Mouse (Mus musculus) heart, embryonic 14.5 days (tissue): ENCODE data around the gene Nelfe. TPM values are rescaled to one million over a fixed set of nuclear protein-coding genes. Genes with fewer than 3 reads are reported as not detected.

Experiments
- ATAC-seq: fragments of 200-750 bp; cut with Nextera tagmentation; 2 replicates; pipeline ENCODE4 v1.8.0; 2017; ENCODE audit warnings: low read depth, moderate TSS enrichment; ENCODE audit not compliant: insufficient number of reproducible peaks, insufficient read depth, low FRiP score
- H3K27ac ChIP-seq, 2 experiments: fragments of 200-500 bp in 1 of 2; fragments of 300-500 bp in 1 of 2; sonication (generic) in 1 of 2; replicated peaks in 1 of 2; 2 replicates each; pipeline ENCODE4 v1.5.1; 2012 to 2014; ENCODE audit warnings: low read depth in 2 of 2, low read length in 2 of 2, control low read depth in 1 of 2, mild to moderate bottlenecking in 1 of 2, mixed read lengths in 1 of 2; ENCODE audit not compliant: control insufficient read depth in 1 of 2, insufficient read depth in 1 of 2
- H3K27me3 ChIP-seq: fragments of 300-500 bp; sonication (generic); 2 replicates; pipeline ENCODE4 v1.6.1; 2014; ENCODE audit warnings: mild to moderate bottlenecking, low read length, control low read depth; ENCODE audit not compliant: control insufficient read depth, insufficient read depth
- H3K36me3 ChIP-seq: fragments of 300-500 bp; sonication (generic); 2 replicates; pipeline ENCODE4 v1.6.1; 2014; ENCODE audit warnings: mild to moderate bottlenecking, control low read depth, low read length, mixed read lengths; ENCODE audit not compliant: control insufficient read depth, insufficient read depth
- H3K4me1 ChIP-seq, 2 experiments: fragments of 200-500 bp in 1 of 2; fragments of 300-500 bp in 1 of 2; sonication (generic) in 1 of 2; 2 replicates each; pipeline ENCODE4 v1.6.1; 2012 to 2014; ENCODE audit warnings: low read length in 2 of 2, control low read depth in 1 of 2, mixed read lengths in 1 of 2; ENCODE audit not compliant: control insufficient read depth in 2 of 2, insufficient read depth in 2 of 2
- H3K4me2 ChIP-seq: fragments of 300-500 bp; sonication (generic); 2 replicates; pipeline ENCODE4 v1.6.1; 2014; ENCODE audit warnings: mild to moderate bottlenecking, low read length
- H3K4me3 ChIP-seq, 2 experiments: fragments of 200-500 bp in 1 of 2; fragments of 300-500 bp in 1 of 2; sonication (generic) in 1 of 2; 2 replicates each; pipeline ENCODE4 v1.5.1; 2012 to 2014; ENCODE audit warnings: low read length in 2 of 2, mild to moderate bottlenecking in 2 of 2, control low read depth in 1 of 2, low read depth in 1 of 2, moderate library complexity in 1 of 2; ENCODE audit not compliant: control insufficient read depth in 1 of 2, insufficient read depth in 1 of 2
- H3K9ac ChIP-seq: fragments of 300-500 bp; sonication (generic); 2 replicates; pipeline ENCODE4 v1.6.1; 2014; ENCODE audit warnings: mild to moderate bottlenecking, low read length
- H3K9me3 ChIP-seq: fragments of 300-500 bp; sonication (generic); 2 replicates; pipeline ENCODE4 v1.6.1; 2016; ENCODE audit warnings: low read length, control low read depth; ENCODE audit not compliant: control insufficient read depth
- WGBS: fragments of 180-500 bp; shearing (Covaris S2); extraction: QIAGEN DNeasy Blood & Tissue Kit; methylation state at CpG from one replicate; pipeline ENCODE4 v1.1.7; 2014; 5-methylcytosine and 5-hydroxymethylcytosine counted together
- polyA plus RNA-seq: library from polyadenylated mRNA; unstranded; fragments of >200 nt; fragmentation: Nextera tagmentation; extraction: Ambion mirVana; gene quantifications from 2 replicates; pipeline ENCODE4 v1.2.1, GENCODE M21; 2014

Nelfe gene
- polyA plus RNA-seq, 1 experiment from 2014 or later: 65.7 TPM

- H3K27ac ChIP-seq: no peak overlapping the region
- no peaks in the 10 kb centered on the region for H3K4me1 ChIP-seq
- no peak for ATAC-seq
- H3K36me3 ChIP-seq: peaks cover 9% of the 10 kb centered on the region
- peaks cover 10% of the 10 kb centered on the region; the same call in 1 of the 2 replicates for H3K27me3 ChIP-seq
- no peak overlapping the region for H3K9ac ChIP-seq
- no peak overlapping the region for H3K4me3 ChIP-seq
- H3K4me2 ChIP-seq: no peak overlapping the region
- no peaks in the 10 kb centered on the region for H3K9me3 ChIP-seq
- WGBS: 57% methylated on average over 13 of the region's 13 CpGs
These were observed 11.7 kb downstream of the Nelfe start for GRCm38 (mm10) chr17:34861704-34862415.

GRCm38 (mm10) chr17:34862416-34863081 is 12.4 kb downstream of the Nelfe start, which contains the start of gene Cfb:
Gene Cfb (minus strand): TSS chr17:34862518.
- Histone ChIP-seq H3K9me3 (no peaks in the 10 kb centered on the region), H3K36me3 (peaks cover 2% of the 10 kb centered on the region), H3K27ac (no peak within 1 kb of the TSS), H3K4me3 (no peak within 1 kb of the TSS), H3K9ac (no peak within 1 kb of the TSS), H3K27me3 (peaks cover 10% of the 10 kb centered on the region; the same call in 1 of the 2 replicates), H3K4me2 (no peak within 1 kb of the TSS), H3K4me1 (no peaks in the 10 kb centered on the region)
- 61% methylated on average over 8 of the region's 8 CpGs for WGBS
- no peak for ATAC-seq

GRCm38 (mm10) chr17:34865981-34866380 is 15.8 kb downstream of the Nelfe start:
- Histone ChIP-seq H3K9me3 (no peaks in the 10 kb centered on the region), H3K9ac (no peak overlapping the region), H3K27ac (no peak overlapping the region), H3K4me1 (no peaks in the 10 kb centered on the region), H3K4me2 (no peak overlapping the region), H3K27me3 (peaks cover 10% of the 10 kb centered on the region; the same call in 1 of the 2 replicates), H3K4me3 (no peak overlapping the region), H3K36me3 (no peaks in the 10 kb centered on the region)
- no peak for ATAC-seq
- 56% methylated on average over 7 of the region's 7 CpGs for WGBS

GRCm38 (mm10) chr17:34874321-34874720 is 24.1 kb downstream of the Nelfe start:
- Histone ChIP-seq H3K27ac (no peak overlapping the region), H3K9ac (no peak overlapping the region), H3K36me3 (no peaks in the 10 kb centered on the region), H3K4me2 (no peak overlapping the region), H3K27me3 (no peaks in the 10 kb centered on the region), H3K4me1 (peaks cover 0 to 2% of the 10 kb centered on the region in 2 experiments; a peak in 2 of 4 replicates), H3K9me3 (no peaks in the 10 kb centered on the region), H3K4me3 (no peak overlapping the region)
- WGBS: 87% methylated on average over 6 of the region's 6 CpGs
- ATAC-seq: no peak

- no peaks in the 10 kb centered on the region for H3K27me3 ChIP-seq
- H3K9ac ChIP-seq: no peak within 1 kb of the TSS
- no peak within 1 kb of the TSS for H3K27ac ChIP-seq
- WGBS: 59% methylated on average over 11 of the region's 11 CpGs
- no peak for ATAC-seq
- H3K4me2 ChIP-seq: no peak within 1 kb of the TSS
- H3K4me1 ChIP-seq: peaks cover 3 to 5% of the 10 kb centered on the region in 2 experiments; a peak in 2 of 4 replicates
- no peak within 1 kb of the TSS for H3K4me3 ChIP-seq
- no peaks in the 10 kb centered on the region for H3K36me3 ChIP-seq
- no peaks in the 10 kb centered on the region for H3K9me3 ChIP-seq
These were observed 29.2 kb downstream of the Nelfe start, which contains the start of gene Zbtb12 for GRCm38 (mm10) chr17:34879336-34879879. Gene Zbtb12 (plus strand): TSS chr17:34879483.

- Histone ChIP-seq H3K4me2 (no peak overlapping the region), H3K9me3 (no peaks in the 10 kb centered on the region), H3K27ac (no peak overlapping the region), H3K4me3 (no peak overlapping the region), H3K9ac (no peak overlapping the region), H3K27me3 (no peaks in the 10 kb centered on the region), H3K4me1 (peaks cover 3 to 5% of the 10 kb centered on the region in 2 experiments; a peak in 2 of 4 replicates), H3K36me3 (no peaks in the 10 kb centered on the region)
- no peak for ATAC-seq
These were observed 31.0 kb downstream of the Nelfe start for GRCm38 (mm10) chr17:34881166-34881565.

- no peak for ATAC-seq
- H3K4me1 ChIP-seq: peaks cover 3 to 5% of the 10 kb centered on the region in 2 experiments; a peak in 2 of 4 replicates
- no peak within 1 kb of the TSS for H3K4me3 ChIP-seq
- WGBS: 8% methylated on average over 15 of the region's 15 CpGs
- H3K27ac ChIP-seq: no peak within 1 kb of the TSS
- H3K27me3 ChIP-seq: no peaks in the 10 kb centered on the region
- no peak within 1 kb of the TSS for H3K9ac ChIP-seq
- no peaks in the 10 kb centered on the region for H3K9me3 ChIP-seq
- peak within 1 kb of the TSS; percentile 40 for H3K4me2 ChIP-seq
- no peaks in the 10 kb centered on the region for H3K36me3 ChIP-seq
These were observed 31.6 kb downstream of the Nelfe start, which contains the start of gene Gm20547 for GRCm38 (mm10) chr17:34881683-34882310. Gene Gm20547 (minus strand): TSS chr17:34882042.
